Mouse (Mus musculus): ENCODE results near the gene Ctnnbl1. TPM values are rescaled to one million over a fixed set of nuclear protein-coding genes. Genes with fewer than 3 reads are reported as not detected.

Gene Ctnnbl1
- polyA plus RNA-seq, 1 experiment: 61.8 TPM

DNA sequence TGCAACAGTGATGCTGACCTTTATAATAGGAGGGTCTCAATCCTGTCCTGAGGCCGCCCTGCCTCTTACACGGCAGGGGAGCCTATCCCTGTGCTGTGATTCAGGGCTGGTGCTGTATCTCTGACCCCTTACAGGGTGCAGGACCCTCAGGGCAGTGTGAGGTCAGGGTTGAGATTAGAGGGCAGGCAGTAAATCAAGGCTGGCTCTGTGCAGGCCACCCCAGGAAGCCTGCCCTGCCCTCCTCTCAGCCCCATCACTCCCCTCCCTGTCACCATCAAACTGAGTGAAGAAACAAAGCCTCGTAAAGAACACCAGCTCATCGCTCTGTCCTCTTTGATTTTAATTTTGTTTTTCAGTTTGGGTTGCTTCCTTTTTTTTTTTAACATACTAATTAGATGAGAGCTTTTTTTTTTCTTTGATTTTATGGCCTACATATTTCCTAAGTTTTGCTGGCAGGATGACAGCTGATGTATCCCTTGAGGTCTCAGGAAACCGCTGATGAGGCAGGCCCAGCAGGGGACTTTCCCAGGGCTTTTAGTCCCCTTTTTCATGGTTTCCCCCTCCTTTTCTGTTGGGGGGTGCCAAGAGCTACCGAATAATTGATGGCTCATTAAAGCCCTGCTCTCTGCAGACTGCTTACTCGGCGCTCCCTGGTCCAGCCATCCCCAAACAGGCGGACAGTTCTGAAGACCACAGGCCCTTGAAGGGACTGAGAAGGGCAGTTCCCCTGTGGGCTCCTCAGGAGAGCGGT, 150.2 kb downstream of the Ctnnbl1 start:
- peak; percentile 76 for DNase-seq (ENCODE audit: low read depth)
- TF ChIP-seq CTCF (IDR thresholded peaks at IDR 0.05; ENCODE audit: borderline replicate concordance, extremely low read depth, insufficient read depth, insufficient read length): no peak
- no peak for TF ChIP-seq POLR2A (IDR thresholded peaks at IDR 0.05; ENCODE audit: borderline replicate concordance, extremely low read depth, insufficient read depth, insufficient read length, poor library complexity, severe bottlenecking)

DNA sequence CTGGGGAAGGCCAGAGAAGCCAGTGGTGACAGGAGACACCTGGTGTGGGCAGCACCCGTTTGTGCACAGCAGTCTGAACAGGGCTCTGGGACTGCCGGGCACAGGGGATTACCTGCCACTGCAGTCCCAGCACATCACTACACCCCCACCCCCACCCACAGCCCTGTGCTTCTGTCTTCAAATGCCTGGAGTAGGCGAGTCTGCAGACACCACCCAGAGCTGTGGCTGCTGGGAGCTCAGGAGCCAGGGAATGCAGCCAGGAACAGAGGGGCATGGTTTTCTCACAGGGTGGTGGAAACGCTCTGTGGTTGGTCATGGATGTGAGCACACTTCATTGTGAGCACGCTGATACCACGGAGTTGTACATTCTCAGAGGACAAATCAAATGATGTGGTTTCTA, 154.0 kb downstream of the Ctnnbl1 start:
- TF ChIP-seq CTCF (IDR thresholded peaks at IDR 0.05; ENCODE audit: borderline replicate concordance, extremely low read depth, insufficient read depth, insufficient read length) (no peak), POLR2A (IDR thresholded peaks at IDR 0.05; ENCODE audit: borderline replicate concordance, extremely low read depth, insufficient read depth, insufficient read length, poor library complexity, severe bottlenecking) (no peak)
- no peak for DNase-seq (ENCODE audit: low read depth)

DNA sequence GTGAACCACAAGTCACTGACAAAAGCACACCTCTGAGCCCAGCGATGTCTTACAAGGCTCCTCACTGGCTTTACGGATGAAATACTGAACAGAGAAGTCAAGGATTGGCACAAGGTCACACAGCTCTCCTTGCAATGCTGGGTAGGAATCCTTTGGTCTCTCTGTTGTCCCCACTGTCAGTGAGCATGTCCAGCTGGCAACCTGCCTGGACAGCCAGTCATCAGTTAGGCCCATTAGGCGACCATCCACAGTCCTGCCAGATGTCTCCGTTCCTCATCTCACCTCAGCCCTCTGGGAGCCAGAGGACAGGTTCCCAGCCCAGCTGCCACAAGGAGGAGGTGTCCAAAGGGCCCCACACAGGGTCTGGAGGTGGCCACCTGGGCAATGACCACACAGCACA, 159.9 kb downstream of the Ctnnbl1 start:
- DNase-seq (ENCODE audit: low read depth): no peak
- TF ChIP-seq CTCF (IDR thresholded peaks at IDR 0.05; ENCODE audit: borderline replicate concordance, extremely low read depth, insufficient read depth, insufficient read length) (no peak), POLR2A (IDR thresholded peaks at IDR 0.05; ENCODE audit: borderline replicate concordance, extremely low read depth, insufficient read depth, insufficient read length, poor library complexity, severe bottlenecking) (no peak)

DNA sequence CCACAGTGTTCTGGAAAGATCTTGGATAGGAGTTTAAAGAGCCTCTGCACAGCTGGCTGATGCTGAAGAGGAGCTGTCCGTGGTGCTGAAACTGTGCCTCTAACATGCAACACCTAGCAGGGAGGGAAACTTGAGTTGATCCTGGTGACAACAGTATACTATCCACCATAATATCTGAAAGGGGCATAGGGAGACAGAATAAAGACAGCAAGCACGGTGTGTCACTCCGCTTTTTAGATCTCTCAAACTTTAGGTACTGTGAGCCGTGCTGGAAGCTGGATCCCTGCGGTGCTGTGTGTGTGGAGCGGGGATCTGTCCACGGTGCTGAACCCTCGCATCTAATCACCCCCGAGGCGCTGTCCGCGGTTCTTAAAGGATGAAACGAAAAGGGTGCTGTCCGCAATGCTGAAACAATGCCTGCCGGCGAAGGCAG, 176.0 kb downstream of the Ctnnbl1 start:
- TF ChIP-seq POLR2A (IDR thresholded peaks at IDR 0.05; ENCODE audit: borderline replicate concordance, extremely low read depth, insufficient read depth, insufficient read length, poor library complexity, severe bottlenecking) (no peak), CTCF (IDR thresholded peaks at IDR 0.05; ENCODE audit: borderline replicate concordance, extremely low read depth, insufficient read depth, insufficient read length) (no peak; the same call in 1 of the 2 replicates)
- peak; percentile 78 for DNase-seq (ENCODE audit: low read depth)

DNA sequence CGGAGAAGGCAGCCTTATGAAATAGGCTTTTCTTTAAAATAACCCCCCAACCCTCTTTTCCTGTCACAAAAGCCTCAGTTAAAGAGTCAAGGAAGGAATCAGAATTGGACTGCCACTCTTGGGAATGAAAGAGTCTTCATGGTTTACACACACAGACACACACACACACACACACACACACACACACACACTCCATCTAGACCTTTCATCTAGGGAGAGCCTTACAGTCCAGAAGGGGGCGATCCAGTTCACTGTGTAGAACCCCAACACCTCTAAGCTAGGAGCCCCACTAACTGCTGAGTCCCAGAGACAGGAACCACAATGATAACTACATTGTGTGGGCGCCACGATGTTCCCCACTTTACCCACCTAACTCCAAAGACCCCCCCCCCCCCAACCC, 176.5 kb downstream of the Ctnnbl1 start:
- TF ChIP-seq POLR2A (IDR thresholded peaks at IDR 0.05; ENCODE audit: borderline replicate concordance, extremely low read depth, insufficient read depth, insufficient read length, poor library complexity, severe bottlenecking) (no peak), CTCF (IDR thresholded peaks at IDR 0.05; ENCODE audit: borderline replicate concordance, extremely low read depth, insufficient read depth, insufficient read length) (peak; percentile 20; the same call in 1 of the 2 replicates)
- DNase-seq (ENCODE audit: low read depth): peak; percentile 71

DNA sequence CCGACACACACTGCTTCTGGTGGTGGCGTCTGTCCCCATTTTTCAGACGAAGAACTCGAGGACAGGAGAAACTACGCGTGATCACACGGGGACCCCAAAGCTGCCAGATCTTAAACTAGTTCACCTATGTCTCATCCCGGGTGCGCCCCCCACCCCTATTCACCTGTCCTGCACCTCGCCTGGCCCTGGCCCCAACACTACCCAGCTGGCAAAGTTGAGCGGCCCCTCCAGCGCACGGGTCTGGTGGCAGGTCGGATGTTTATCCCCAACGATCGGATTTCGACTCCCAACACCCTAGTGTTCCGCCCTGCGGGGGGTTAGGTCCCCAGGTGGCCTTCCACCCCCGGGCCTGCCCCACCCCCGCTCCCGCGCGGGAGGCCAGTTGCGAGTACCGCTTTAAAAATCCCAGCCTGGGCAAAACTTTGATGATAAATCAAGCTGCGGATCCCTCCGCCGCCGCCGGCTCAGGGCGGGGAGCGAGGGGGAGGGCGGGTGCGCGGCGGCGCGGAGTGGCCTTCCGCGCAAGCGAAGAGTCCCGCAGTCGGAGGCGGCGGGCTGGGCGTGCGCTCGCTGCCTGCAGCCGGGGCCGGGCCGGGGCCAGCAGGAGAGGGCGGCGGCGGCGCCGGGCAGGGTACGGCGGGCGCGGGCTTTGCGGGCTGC, 177.0 kb downstream of the Ctnnbl1 start, which contains the start of gene Vstm2l:
Gene Vstm2l, plus strand, starts transcription at position 549 of the 660 bp plus-strand sequence.
- DNase-seq (ENCODE audit: low read depth): peak; percentile 92
- TF ChIP-seq CTCF (IDR thresholded peaks at IDR 0.05; ENCODE audit: borderline replicate concordance, extremely low read depth, insufficient read depth, insufficient read length) (no peak), POLR2A (IDR thresholded peaks at IDR 0.05; ENCODE audit: borderline replicate concordance, extremely low read depth, insufficient read depth, insufficient read length, poor library complexity, severe bottlenecking) (peak; percentile 45; the same call in 1 of the 2 replicates)

DNA sequence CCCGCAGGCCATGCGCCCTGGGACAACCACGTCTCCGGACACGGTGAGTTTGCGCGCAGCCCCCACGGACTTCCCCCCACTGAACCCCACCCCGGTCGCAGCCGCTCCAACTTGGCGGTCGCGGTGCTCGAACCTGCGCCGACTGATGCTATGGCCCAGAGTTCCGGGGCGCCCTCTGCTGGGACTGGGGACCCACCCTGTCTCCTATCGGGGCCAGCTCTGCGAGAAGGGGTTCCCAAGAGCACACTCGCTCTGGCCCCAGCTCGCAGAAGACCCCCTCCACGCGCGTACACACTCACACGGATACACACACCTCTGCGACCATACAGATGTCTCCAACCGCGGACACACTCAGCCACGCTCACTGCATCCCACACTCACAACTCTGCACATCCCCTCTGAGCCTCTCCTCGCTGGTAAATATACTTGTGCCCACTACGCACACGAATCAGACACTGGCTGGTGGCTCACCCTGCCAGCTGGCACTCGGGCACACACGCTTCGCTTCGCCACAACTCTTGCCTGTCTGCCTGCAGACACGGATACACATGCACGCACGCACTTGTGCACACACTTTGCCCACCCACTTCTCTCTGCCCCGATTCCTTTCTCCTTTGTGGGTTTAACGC, 177.8 kb downstream of the Ctnnbl1 start:
- DNase-seq (ENCODE audit: low read depth): peak; percentile 54
- TF ChIP-seq CTCF (IDR thresholded peaks at IDR 0.05; ENCODE audit: borderline replicate concordance, extremely low read depth, insufficient read depth, insufficient read length) (no peak), POLR2A (IDR thresholded peaks at IDR 0.05; ENCODE audit: borderline replicate concordance, extremely low read depth, insufficient read depth, insufficient read length, poor library complexity, severe bottlenecking) (no peak)

DNA sequence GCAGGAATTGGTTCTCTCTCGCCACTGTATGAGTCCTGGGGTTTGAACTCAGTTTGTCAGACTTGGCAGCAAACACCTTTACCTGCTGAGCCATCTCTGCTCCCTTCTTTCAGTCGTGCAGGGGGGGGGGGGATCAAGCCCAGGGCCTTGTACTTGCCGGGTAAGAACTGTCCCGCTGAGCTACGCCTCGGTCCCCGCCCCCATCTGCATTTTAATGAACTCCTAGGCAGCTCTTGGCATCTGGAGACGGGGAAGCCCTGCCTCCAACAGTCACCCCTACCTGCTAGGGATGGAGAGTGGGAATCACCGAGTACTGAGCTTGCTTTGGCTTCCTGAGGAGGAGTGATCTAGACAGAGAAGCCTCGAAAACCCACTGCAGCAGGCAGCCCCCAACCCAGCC, 181.3 kb downstream of the Ctnnbl1 start:
- TF ChIP-seq POLR2A (IDR thresholded peaks at IDR 0.05; ENCODE audit: borderline replicate concordance, extremely low read depth, insufficient read depth, insufficient read length, poor library complexity, severe bottlenecking) (no peak), CTCF (IDR thresholded peaks at IDR 0.05; ENCODE audit: borderline replicate concordance, extremely low read depth, insufficient read depth, insufficient read length) (no peak)
- DNase-seq (ENCODE audit: low read depth): peak; percentile 38

DNA sequence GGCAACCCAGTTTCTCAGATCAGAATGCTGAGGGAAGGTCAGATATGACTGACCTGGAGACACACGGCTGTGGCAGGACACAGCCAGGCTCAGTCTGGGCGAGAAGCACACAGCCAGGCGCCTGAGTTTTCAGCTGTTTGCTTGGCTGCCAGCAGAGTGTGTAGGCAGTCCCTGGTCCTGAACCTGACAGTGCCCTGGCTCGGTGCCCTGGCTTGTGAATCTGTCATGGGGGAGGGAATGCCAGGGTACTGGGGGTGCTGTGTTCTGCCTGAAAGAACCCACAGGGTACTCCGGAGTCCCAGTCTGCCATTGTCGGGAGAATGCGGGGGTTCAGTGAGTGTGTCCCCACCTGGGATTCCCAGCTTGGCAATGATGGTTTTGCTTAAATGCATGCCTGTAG, 184.3 kb downstream of the Ctnnbl1 start:
- DNase-seq (ENCODE audit: low read depth): peak; percentile 57
- TF ChIP-seq CTCF (IDR thresholded peaks at IDR 0.05; ENCODE audit: borderline replicate concordance, extremely low read depth, insufficient read depth, insufficient read length) (no peak), POLR2A (IDR thresholded peaks at IDR 0.05; ENCODE audit: borderline replicate concordance, extremely low read depth, insufficient read depth, insufficient read length, poor library complexity, severe bottlenecking) (no peak)

DNA sequence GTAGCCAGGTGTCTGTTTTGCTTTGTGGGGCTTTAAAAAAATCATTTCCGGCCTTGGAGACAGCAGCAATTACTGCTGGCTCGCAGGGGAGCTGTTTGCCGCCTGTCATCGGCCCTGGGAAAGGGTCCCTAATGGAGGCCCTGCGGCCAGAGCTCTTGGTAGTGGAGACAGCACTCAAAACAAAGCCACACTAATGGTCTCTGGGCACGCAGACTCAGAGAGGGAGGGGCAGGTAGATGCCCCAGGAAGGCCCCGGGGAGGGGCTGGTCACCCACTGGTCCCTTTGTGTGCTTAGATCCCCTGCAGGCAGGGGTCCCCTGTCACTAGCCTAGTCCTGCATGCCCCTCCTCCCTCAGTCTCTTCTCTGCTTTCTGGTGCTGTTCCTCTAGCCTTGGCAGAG, 186.2 kb downstream of the Ctnnbl1 start:
- TF ChIP-seq POLR2A (IDR thresholded peaks at IDR 0.05; ENCODE audit: borderline replicate concordance, extremely low read depth, insufficient read depth, insufficient read length, poor library complexity, severe bottlenecking) (no peak), CTCF (IDR thresholded peaks at IDR 0.05; ENCODE audit: borderline replicate concordance, extremely low read depth, insufficient read depth, insufficient read length) (no peak)
- peak; percentile 76 for DNase-seq (ENCODE audit: low read depth)

DNA sequence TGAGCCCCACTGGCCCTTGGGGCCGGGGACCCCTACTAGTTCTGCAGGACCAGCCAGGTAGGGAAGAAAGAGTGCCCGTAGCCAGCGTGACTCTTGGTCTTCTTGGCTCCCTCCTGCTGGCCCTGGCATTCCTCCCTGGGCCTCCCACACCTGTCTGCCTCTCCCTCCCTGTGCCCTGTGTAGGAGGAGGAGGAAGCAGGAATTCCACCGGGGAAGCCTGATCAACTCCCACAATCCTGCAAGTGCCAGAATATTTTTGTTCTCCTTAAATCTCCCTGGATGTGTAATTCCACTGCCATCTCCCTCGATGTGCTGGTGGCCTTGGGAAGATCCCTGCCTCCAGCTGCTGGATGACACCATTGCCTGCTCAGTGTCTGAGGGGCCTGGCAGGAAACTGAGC, 187.3 kb downstream of the Ctnnbl1 start:
- no peak for DNase-seq (ENCODE audit: low read depth)
- no peak for TF ChIP-seq POLR2A (IDR thresholded peaks at IDR 0.05; ENCODE audit: borderline replicate concordance, extremely low read depth, insufficient read depth, insufficient read length, poor library complexity, severe bottlenecking)
- TF ChIP-seq CTCF (IDR thresholded peaks at IDR 0.05; ENCODE audit: borderline replicate concordance, extremely low read depth, insufficient read depth, insufficient read length): no peak
